Mouse (Mus musculus) gastrocnemius, postnatal 14 days (tissue): Measurements from ENCODE around the gene Gm5269. TPM values are rescaled to one million over a fixed set of nuclear protein-coding genes. Genes with fewer than 3 reads are reported as not detected.

Experiments used
- total RNA-seq, 2 experiments: library from RNA; stranded (reverse); gene quantifications; 2 replicates each; pipeline ENCODE4 v1.2.3; 2021

The Gm5269 gene
- total RNA-seq, 2 experiments from 2014 or later = not detected

Other genes starting within 250 kb of the Gm5269 start
- gene Wdr75, start 95.1 kb downstream of the Gm5269 start, total RNA-seq = 10 to 100 TPM; 17.5 to 20.8 TPM
- 10 to 100 TPM; 10.1 to 16.1 TPM for gene Slc40a1, start 36.2 kb upstream of the Gm5269 start, total RNA-seq
- under 1 TPM; 0.18 to 0.29 TPM for gene Dnah7b, start 176.0 kb upstream of the Gm5269 start, total RNA-seq